Mouse (Mus musculus) heart, adult 18-20 months (tissue): ENCODE measurements around the gene Fgfr2. TPM values are rescaled to one million over a fixed set of nuclear protein-coding genes. Genes with fewer than 3 reads are reported as not detected.

Experiments
- DNase-seq, 2 experiments: peaks; one replicate each; pipeline ENCODE4 v3.0.0; 2021 to 2022; ENCODE audit warnings: mixed read lengths in 1 of 2
- total RNA-seq, 2 experiments: library from RNA; stranded (reverse); gene quantifications; 2 replicates each; pipeline ENCODE4 v1.2.3; 2021

The Fgfr2 gene
- total RNA-seq, 2 experiments from 2014 or later = 1.3 to 2.6 TPM

DNA sequence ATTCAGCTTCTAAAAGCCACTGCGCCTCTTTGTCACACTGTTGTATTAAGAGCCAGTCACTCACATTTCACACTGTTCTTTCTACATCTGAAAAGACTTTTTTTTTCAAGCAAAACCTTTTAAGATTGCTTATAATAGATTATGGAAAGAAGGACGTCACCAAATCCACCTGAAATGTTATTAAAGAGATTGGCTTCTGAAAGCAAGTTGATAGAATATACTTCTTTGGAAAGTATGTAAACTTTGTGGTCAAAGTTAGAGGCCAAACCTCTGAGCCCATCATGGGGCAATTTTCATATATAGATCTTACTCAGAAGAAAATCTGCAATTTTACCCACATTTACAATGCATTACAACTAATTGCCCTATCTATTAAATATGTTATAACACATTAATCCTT lies 306.6 kb downstream of the Fgfr2 start:
- no peak for DNase-seq

DNA sequence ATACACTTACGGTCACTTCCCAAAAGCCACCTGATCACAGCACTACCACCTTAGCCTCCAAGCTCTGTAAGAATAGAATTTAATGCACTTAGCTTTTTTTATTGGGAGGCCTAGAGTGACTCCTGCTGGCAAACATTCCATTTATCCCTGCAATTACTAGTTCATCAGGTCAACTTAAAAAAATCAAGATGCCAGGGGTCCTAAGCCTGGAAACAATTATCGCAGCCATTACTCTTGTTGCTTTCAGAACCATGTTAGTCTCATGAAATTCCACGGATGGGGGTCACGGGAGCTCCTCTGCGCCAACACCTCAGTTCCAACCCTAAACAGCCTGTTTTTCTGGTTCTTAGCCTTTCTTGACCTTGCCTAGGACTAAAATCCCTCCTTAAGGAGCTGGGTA lies 308.1 kb downstream of the Fgfr2 start:
- DNase-seq = peak in 1 of 2 experiments; percentile 23

DNA sequence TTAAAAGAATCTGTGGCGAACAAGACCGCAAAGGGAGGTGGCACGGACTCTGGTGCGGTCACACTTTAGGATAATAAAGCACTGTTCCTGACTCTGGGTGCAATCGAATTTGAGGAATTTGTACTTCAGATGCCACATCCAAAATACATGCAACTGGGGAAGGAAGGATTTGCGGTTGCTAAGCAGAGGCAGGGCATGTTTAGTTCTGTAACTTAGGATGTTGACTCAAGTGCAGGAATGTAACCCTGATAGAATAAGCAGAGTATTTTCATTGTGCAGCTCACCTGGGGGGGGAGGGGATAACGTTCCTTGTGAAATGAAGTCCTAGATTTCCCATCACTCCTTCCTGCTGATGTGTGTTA lies 309.1 kb downstream of the Fgfr2 start:
- no peak for DNase-seq

DNA sequence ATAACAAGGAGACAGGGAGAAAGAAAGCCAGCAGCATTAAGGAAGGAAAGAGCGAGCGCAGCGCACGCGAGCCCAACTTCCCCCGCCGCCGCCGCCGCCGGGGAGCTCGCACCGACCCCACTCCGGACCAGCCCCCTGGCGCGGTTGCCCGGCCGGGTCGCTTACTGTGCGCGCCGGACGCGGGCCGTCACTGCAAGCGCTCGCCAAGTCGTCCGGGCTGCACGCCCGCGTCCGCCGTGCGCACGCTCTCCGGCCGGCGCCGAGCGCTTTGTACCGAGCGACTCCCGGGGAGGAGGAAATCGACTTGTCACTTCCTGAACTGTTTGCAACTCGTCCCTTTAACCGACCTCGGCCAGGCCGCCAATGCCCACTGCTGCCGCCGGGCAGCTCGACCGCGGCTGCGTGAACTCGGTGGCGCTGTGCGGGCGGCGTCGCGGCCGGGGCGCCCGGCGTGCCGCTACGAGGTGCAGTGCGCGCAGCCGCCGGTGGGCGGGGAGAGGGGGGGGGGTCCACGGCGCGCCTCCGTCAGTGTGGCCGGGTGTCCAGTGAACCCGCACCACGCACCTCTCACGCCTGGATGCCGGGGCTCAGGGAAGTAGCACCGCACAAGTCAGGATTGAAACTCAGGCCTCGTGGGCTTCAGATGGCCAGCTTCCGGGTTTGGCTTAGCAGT lies 309.6 kb downstream of the Fgfr2 start, which contains the start of gene Fam53b:
Gene Fam53b (minus strand): TSS at position 471 of the 673 bp plus-strand sequence.
- peak; percentile 86 to 87 for DNase-seq

DNA sequence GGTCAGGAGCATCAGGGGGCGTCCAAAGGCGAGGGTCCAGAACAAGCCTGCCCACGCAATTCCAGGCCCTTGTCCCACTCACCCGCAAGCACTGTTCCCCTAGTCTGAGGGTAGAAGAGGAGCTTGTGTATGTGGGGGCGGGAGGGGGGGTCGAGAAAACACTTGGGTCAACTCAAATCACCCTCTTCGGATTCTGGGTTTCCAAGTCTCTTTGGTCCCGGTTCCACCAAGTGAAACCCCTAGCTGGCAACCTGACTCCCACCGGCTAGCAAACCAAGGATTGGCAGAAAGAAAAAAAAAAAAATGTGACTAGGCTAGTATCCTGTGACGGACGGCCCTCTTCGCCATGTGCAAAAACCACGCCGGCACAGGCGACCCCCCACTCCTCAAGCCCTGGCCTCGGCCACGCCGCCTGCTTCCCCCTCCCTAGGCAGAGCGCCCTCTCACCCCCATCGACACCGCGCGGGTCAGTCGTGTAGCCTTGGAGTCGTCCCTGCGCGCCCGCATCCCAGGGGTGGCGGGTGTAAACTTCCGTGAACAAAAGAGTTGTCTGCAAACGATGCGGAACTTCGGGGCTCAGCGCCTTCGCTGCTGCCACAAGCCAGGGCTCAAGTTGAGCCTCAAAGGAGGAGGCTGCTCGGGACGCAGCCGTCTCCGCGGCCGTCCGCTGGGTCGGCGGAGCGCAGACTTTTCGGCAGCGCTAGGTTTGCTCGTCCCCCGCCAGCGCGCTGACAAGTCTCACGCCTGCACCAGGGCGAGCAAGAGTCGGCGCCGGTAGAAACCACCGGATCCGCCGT lies 310.3 kb downstream of the Fgfr2 start:
- peak; percentile 67 to 79 for DNase-seq

- peak; percentile 58 to 70 for DNase-seq
These were observed 311.2 kb downstream of the Fgfr2 start for GRCm38 (mm10) chr7:132811716-132812618.

DNA sequence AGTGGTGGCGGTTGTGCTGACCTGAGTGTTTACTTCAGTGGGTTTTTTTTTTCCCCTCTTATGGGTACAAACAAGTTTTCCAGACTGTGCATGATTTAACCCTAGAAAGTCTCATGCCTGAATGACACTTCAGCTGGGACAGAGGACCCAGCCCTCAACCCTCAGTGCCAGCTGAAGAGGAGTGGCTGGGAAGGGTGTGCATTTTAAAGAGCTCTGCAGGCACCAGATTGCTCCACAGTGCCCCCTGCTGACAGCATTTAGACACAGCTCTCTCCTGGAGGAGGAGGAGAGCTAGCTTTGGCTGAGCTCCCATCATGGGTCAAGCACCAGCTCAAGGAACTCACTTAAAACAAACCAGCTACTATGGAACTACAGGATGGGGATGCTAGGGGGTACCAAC lies 312.3 kb downstream of the Fgfr2 start:
- peak; percentile 94 to 97 for DNase-seq

GRCm38 (mm10) chr7:132810368-132810767 lies 312.8 kb downstream of the Fgfr2 start:
- DNase-seq = peak; percentile 73 to 85

GRCm38 (mm10) chr7:132809721-132810120 lies 313.4 kb downstream of the Fgfr2 start:
- DNase-seq = peak in 1 of 2 experiments; percentile 26

GRCm38 (mm10) chr7:132808841-132809682 lies 314.1 kb downstream of the Fgfr2 start:
- peak in 1 of 2 experiments; percentile 56 for DNase-seq

GRCm38 (mm10) chr7:132808051-132808796 lies 314.9 kb downstream of the Fgfr2 start:
- no peak for DNase-seq

DNA sequence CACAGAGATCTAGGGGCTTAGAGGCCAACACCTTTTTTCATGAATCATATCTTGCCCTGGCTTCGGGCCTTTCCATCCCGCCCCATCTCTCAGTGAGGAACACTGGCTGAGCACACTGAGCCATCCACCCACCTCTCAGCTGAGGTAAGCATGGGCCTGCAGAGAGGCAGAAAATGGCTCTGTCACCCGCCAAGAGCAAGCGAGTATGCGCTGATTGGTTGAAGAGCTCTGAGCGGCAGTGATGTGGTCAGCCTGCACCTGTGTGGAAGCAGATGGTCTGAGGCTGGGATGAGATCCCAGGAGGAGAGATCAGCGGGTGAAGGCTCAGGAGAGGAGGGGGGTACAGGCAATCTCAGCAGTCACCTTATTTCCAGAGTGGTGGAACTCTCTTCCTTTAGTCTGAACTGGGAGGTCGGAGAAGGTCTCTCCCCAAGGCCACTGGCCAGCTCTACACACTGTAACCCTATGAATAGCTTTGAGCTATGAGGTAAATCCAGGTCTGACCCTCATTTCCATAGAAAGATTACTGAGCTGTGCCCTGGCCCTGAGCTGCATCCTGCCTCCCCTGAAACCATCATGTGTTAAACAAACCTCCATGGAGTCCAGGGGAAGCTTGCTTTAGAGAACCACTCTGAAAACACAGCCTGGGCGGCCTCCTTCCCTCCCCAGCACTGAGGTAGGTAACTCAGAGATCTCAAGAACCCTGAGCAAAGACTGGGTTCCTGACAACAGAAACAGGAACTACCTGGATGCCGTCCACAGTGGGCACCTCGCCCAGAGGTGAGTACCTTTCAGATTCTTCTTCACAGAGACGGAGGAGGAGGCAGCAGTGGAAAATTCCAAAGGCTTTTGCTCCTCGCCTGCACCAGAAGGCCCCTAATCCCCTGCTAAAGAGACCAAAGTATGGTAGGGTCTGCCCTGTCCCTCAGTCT lies 316.0 kb downstream of the Fgfr2 start:
- DNase-seq = peak in 1 of 2 experiments; percentile 59

GRCm38 (mm10) chr7:132806286-132806685 lies 316.9 kb downstream of the Fgfr2 start:
- DNase-seq = peak; percentile 81 to 85

DNA sequence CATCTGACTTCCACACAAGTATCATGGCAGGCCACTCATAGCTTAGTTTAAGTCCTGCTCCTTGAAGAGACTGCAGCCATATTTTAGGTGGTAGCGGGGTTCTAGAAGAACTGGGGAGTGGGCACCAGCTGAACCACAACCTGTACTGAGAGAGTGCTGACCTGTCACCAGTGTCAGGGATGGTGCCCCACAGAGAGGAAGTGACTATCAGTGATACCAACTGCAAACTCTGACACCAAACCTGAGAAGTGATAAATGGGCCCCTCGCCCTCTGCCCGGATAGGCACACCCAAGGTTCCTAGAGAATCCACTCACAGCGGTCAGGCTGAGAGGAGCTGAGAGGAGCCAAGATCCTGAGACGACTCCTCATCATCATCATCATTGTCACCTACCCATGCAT lies 318.2 kb downstream of the Fgfr2 start:
- DNase-seq = peak in 1 of 2 experiments; percentile 11

DNA sequence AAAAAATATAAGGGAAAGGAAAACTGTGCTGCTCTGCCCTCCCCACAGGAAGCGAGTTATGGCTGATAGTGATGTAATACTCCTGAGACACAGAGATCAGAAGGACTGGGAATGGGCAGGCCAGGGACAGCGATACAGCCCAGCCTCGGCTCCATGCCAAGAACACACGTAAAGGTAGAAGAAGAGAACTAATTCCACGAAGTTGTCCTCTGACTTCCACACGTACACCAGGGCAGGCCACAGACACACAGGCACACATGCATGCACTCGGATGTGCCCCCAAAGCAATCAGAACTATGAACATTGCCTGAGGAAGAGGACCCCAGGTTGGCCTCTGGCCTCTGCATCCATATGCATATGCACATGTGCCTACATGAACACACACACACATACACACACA lies 318.7 kb downstream of the Fgfr2 start:
- peak in 1 of 2 experiments; percentile 50 for DNase-seq

- DNase-seq = peak; percentile 62 to 77
These were observed 319.2 kb downstream of the Fgfr2 start for GRCm38 (mm10) chr7:132803962-132804361.

DNA sequence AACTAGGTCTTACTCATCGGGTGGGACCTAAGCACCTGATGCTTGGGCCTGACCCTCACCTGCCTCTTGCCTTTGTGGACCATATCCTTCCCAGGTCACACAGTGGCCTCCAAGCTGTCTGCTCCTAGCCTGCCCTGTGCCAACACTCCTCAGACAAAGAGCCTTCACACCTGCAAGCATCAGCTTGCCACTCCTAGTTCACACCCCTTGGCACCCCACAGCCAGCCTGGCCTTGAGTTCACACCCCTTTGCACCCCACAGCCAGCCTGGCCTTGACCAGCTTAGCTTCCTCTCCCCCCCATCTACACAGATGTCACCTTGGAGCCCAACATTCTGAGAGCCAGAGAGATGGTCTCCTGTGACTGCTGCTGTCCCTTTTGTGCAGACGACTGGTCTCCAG lies 319.8 kb downstream of the Fgfr2 start:
- DNase-seq = peak in 1 of 2 experiments; percentile 9

DNA sequence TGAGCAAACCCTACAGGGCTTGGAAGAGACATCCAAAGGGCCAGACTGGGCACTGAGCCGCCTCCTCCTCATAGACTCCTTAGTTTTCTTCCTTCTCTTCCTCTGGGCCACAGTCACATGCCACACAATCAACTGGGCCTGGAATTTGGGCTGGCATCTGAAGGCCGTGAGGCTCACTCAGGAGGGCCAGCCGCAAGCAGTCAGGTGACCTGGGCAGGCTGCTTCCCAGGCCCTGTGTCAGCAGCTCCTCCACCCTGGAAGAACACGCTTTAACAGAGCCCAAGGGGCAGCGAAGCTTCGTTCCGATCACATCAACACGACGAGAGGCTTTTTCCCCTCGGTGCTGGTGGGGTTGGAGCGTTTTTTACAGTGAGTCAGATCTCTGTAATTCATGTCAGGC lies 320.5 kb downstream of the Fgfr2 start:
- peak in 1 of 2 experiments; percentile 49 for DNase-seq

DNA sequence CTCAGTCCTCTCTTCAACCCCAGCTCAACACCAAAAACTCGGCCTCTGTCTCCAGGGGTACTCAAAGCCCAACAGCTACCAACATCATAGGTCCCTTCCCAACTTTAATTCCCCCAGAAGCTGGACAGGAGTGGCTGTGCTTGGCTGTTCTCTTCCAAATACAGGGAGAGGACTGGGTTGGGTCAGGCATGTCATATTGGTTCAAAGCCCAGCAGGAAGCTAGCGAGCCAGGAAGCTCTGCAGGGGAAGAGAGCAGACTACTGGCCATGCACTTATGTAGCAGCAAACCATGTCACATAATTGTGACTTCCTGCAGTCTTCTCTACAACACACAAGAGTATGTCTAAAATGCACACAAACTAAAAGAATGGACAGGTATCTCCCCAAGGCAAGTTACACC lies 321.1 kb downstream of the Fgfr2 start:
- peak; percentile 62 to 71 for DNase-seq
